Mouse (Mus musculus) splenic B cell, adult 2 months (primary cell): ENCODE measurements around the gene Rasal3.

Experiments
- DNase-seq: peaks from one replicate; pipeline ENCODE4 v3.0.0-alpha.2; 2011; ENCODE audit warnings: low read depth, low spot score
- H3K27me3 ChIP-seq: 2 replicates; pipeline ENCODE4 v1.6.1; 2012; ENCODE audit warnings: mild to moderate bottlenecking, low read length, moderate library complexity, mixed read lengths; ENCODE audit not compliant: control insufficient read depth, poor library complexity, insufficient read depth, severe bottlenecking
- H3K36me3 ChIP-seq: 2 replicates; pipeline ENCODE4 v1.6.1; 2012; ENCODE audit warnings: mild to moderate bottlenecking, low read length, moderate library complexity, mixed read lengths; ENCODE audit not compliant: control insufficient read depth, poor library complexity, insufficient read depth, severe bottlenecking

Gene Rasal3

GRCm38 (mm10) chr17:32415417-32416020 is 12.1 kb upstream of the Rasal3 start:
- no peak for DNase-seq
- peaks cover 19% of the 10 kb centered on the region for H3K36me3 ChIP-seq
- H3K27me3 ChIP-seq = no peaks in the 10 kb centered on the region

- Histone ChIP-seq H3K27me3 (no peaks in the 10 kb centered on the region), H3K36me3 (peaks cover 8% of the 10 kb centered on the region; the same call in 1 of the 2 replicates)
- DNase-seq = no peak
Observed at GRCm38 (mm10) chr17:32411898-32412297, 8.5 kb upstream of the Rasal3 start.

GRCm38 (mm10) chr17:32402779-32403157 is 615 bp downstream of the Rasal3 start:
- DNase-seq = peak; percentile 60
- peaks cover 5% of the 10 kb centered on the region for H3K36me3 ChIP-seq
- no peaks in the 10 kb centered on the region for H3K27me3 ChIP-seq

- Histone ChIP-seq H3K27me3 (no peaks in the 10 kb centered on the region), H3K36me3 (peaks cover 8% of the 10 kb centered on the region)
- DNase-seq = no peak
Observed at GRCm38 (mm10) chr17:32402011-32402778, 1.2 kb downstream of the Rasal3 start.

- no peaks in the 10 kb centered on the region for H3K27me3 ChIP-seq
- H3K36me3 ChIP-seq = peaks cover 22% of the 10 kb centered on the region
- no peak for DNase-seq
Observed at GRCm38 (mm10) chr17:32396266-32396665, 7.1 kb downstream of the Rasal3 start.

GRCm38 (mm10) chr17:32393944-32394343 is 9.4 kb downstream of the Rasal3 start:
- Histone ChIP-seq H3K36me3 (peaks cover 23% of the 10 kb centered on the region), H3K27me3 (no peaks in the 10 kb centered on the region)
- no peak for DNase-seq

GRCm38 (mm10) chr17:32389101-32389659 is 14.2 kb downstream of the Rasal3 start, which contains the start of gene Wiz:
Gene Wiz (minus strand): TSS chr17:32389439.
- H3K36me3 ChIP-seq = peaks cover 15% of the 10 kb centered on the region
- peak; percentile 93 for DNase-seq
- H3K27me3 ChIP-seq = no peaks in the 10 kb centered on the region

- DNase-seq = peak; percentile 59
- peaks cover 12% of the 10 kb centered on the region for H3K36me3 ChIP-seq
- no peaks in the 10 kb centered on the region for H3K27me3 ChIP-seq
Observed at GRCm38 (mm10) chr17:32388370-32389100, 14.8 kb downstream of the Rasal3 start.

- Histone ChIP-seq H3K36me3 (peaks cover 9% of the 10 kb centered on the region), H3K27me3 (no peaks in the 10 kb centered on the region)
- DNase-seq = no peak
Observed at GRCm38 (mm10) chr17:32387986-32388369, 15.4 kb downstream of the Rasal3 start.

- H3K27me3 ChIP-seq = no peaks in the 10 kb centered on the region
- peak; percentile 78 for DNase-seq
- 0 out of 2 replicates have a peak, but pooled peaks cover 3% of the 10 kb centered on the region for H3K36me3 ChIP-seq
Observed at GRCm38 (mm10) chr17:32386659-32387432, 16.5 kb downstream of the Rasal3 start.

- Histone ChIP-seq H3K36me3 (0 out of 2 replicates have a peak, but pooled peaks cover 1% of the 10 kb centered on the region), H3K27me3 (no peaks in the 10 kb centered on the region)
- DNase-seq = no peak
Observed at GRCm38 (mm10) chr17:32383661-32384060, 19.7 kb downstream of the Rasal3 start.

- DNase-seq = no peak
- Histone ChIP-seq H3K36me3 (0 out of 2 replicates have a peak, but pooled peaks cover 1% of the 10 kb centered on the region), H3K27me3 (no peaks in the 10 kb centered on the region)
Observed at GRCm38 (mm10) chr17:32382576-32382975, 20.8 kb downstream of the Rasal3 start.

GRCm38 (mm10) chr17:32378786-32379185 is 24.6 kb downstream of the Rasal3 start:
- Histone ChIP-seq H3K27me3 (no peaks in the 10 kb centered on the region), H3K36me3 (no peaks in the 10 kb centered on the region)
- no peak for DNase-seq

- Histone ChIP-seq H3K36me3 (no peaks in the 10 kb centered on the region), H3K27me3 (no peaks in the 10 kb centered on the region)
- DNase-seq = no peak
Observed at GRCm38 (mm10) chr17:32377137-32377536, 26.2 kb downstream of the Rasal3 start.
